Mouse (Mus musculus): ENCODE results near the gene Tada2a. TPM values are rescaled to one million over a fixed set of nuclear protein-coding genes. Genes with fewer than 3 reads are reported as not detected.

Tada2a gene
- polyA plus RNA-seq, 1 experiment = 46.6 TPM

DNA sequence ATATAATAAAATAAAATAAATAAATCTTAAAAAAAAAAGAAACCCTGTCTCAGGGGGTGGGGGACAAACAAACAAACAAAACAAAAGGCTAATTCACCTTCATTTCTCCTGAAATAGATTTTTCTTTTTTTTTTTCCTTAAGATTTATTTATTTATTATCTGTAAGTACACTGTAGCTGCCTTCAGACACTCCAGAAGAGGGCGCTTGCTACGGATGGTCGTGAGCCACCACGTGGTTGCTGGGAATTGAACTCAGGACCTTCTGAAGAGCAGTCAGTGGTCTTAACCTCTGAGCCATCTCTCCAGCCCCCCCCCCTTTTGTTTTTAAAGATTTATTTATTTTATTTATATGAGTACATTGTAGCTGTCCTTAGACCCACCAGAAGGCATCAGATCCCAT is 1.4 kb downstream of the Tada2a start:
- Histone ChIP-seq H3K27ac (ENCODE audit: insufficient read depth, low read length) (no peak overlapping the region), H3K4me3 (replicated peaks; ENCODE audit: insufficient read depth, low read depth, low read length) (no peak overlapping the region), H3K27me3 (ENCODE audit: control insufficient read depth, insufficient read depth, low read length) (no peaks in the 10 kb centered on the region), H3K4me1 (ENCODE audit: control insufficient read depth, insufficient read depth, low read length) (no peaks in the 10 kb centered on the region; the same call in 1 of the 2 replicates)
- TF ChIP-seq POLR2A (IDR thresholded peaks at IDR 0.05; ENCODE audit: borderline replicate concordance, insufficient read depth, low read length) = no peak
- no peak for TF ChIP-seq CTCF (IDR thresholded peaks at IDR 0.05; ENCODE audit: borderline replicate concordance, insufficient read depth, low read depth, low read length)
- peak in 1 of 2 experiments; percentile 21 for DNase-seq
- 74% methylated on average over 4 of the region's 4 CpGs for WGBS

DNA sequence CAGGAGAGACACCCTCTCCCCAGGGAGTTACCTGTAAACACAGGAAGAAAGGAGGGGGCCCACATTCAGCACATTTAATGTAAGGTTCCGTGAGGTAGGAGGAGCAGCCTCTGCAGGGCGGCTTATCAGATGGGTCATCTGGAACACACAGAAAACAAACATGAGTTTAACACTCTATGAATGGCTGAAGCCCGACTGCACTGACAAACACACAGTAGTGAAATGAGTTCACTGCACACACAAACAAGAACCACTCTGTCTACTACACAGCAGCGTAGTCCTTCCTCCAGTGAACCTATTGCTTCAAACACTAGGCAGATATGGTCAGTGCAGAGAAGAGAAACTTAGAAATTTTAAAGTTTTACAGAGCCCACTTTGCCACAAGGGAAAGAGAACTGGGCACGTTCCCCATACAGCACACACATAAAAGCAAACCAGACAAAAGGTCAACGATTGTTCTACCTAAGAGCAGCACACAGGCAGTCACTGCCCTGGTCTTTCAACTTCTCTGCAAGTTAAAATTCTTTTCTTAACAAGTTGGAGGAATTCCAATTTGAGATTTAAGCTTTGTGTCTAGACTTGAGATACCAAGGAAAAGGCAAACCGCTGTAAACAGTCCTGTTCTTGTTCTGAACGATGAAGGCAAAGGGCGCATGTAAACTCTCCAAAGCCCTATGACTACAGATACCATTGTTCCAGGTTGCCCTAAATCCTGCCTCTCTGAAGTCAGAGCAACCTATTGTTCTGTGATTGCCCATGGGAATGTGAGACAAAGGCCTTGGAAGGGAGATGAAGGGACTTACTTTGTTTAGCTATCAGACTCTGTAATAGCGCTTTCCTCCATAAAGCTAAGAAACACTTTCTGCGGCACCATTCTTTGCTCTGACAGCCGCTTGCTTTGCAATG is 8.1 kb downstream of the Tada2a start:
- no peak overlapping the region for H3K27ac ChIP-seq (ENCODE audit: insufficient read depth, low read length)
- 88% methylated on average over 12 of the region's 12 CpGs for WGBS
- no peak overlapping the region for H3K4me3 ChIP-seq (replicated peaks; ENCODE audit: insufficient read depth, low read depth, low read length)
- no peaks in the 10 kb centered on the region for H3K27me3 ChIP-seq (ENCODE audit: control insufficient read depth, insufficient read depth, low read length)
- no peak for DNase-seq
- no peak for TF ChIP-seq CTCF (IDR thresholded peaks at IDR 0.05; ENCODE audit: borderline replicate concordance, insufficient read depth, low read depth, low read length)
- no peak for TF ChIP-seq POLR2A (IDR thresholded peaks at IDR 0.05; ENCODE audit: borderline replicate concordance, insufficient read depth, low read length)
- H3K4me1 ChIP-seq (ENCODE audit: control insufficient read depth, insufficient read depth, low read length) = no peaks in the 10 kb centered on the region

DNA sequence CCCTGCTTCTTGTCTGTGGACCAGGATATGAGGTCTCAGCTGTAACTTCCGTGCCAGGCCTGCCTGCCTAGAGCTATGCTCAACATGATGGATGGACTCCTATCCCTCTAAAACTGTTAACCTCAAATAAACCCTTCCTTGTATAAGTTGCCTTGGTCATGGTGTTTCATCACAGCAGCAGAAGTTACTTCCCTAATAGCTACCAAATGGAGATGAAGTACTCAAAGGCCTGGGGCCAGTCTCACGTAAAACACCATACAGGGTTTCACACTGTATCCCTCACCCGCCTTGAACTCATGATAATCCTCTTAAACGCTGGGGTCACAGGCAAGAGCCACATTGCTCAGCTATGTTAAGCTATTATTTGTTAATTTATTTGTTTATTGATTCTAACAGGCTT is 12.0 kb downstream of the Tada2a start:
- Histone ChIP-seq H3K4me3 (replicated peaks; ENCODE audit: insufficient read depth, low read depth, low read length) (no peak overlapping the region), H3K4me1 (ENCODE audit: control insufficient read depth, insufficient read depth, low read length) (no peaks in the 10 kb centered on the region), H3K27me3 (ENCODE audit: control insufficient read depth, insufficient read depth, low read length) (no peaks in the 10 kb centered on the region), H3K27ac (ENCODE audit: insufficient read depth, low read length) (no peak overlapping the region)
- TF ChIP-seq POLR2A (IDR thresholded peaks at IDR 0.05; ENCODE audit: borderline replicate concordance, insufficient read depth, low read length) = no peak
- no peak for TF ChIP-seq CTCF (IDR thresholded peaks at IDR 0.05; ENCODE audit: borderline replicate concordance, insufficient read depth, low read depth, low read length)
- DNase-seq = no peak
- WGBS = 92% methylated on average over 4 of the region's 4 CpGs

DNA sequence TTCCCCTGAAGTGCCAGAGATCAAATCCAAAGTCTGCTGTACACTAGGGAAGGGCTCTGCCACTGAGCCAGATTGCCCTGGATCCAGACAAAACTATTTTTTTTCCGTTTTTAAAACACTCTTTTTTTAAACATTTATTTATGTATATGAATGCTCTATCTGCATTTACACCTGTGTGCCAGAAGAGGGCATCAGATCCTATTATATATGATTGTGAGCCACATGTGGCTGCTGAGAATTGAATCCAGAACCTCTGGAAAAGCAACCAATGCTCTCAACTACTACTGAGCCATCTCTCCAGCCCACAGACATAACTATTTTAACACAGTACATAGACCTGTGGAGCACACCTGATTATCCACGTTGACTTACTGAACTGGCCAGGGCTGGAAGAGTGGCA is 13.2 kb downstream of the Tada2a start:
- no peak for DNase-seq
- no peaks in the 10 kb centered on the region for H3K27me3 ChIP-seq (ENCODE audit: control insufficient read depth, insufficient read depth, low read length)
- no peaks in the 10 kb centered on the region for H3K4me1 ChIP-seq (ENCODE audit: control insufficient read depth, insufficient read depth, low read length)
- TF ChIP-seq POLR2A (IDR thresholded peaks at IDR 0.05; ENCODE audit: borderline replicate concordance, insufficient read depth, low read length) (no peak), CTCF (IDR thresholded peaks at IDR 0.05; ENCODE audit: borderline replicate concordance, insufficient read depth, low read depth, low read length) (no peak)
- WGBS = 55% methylated on average over 2 of the region's 2 CpGs
- no peak overlapping the region for H3K27ac ChIP-seq (ENCODE audit: insufficient read depth, low read length)
- H3K4me3 ChIP-seq (replicated peaks; ENCODE audit: insufficient read depth, low read depth, low read length) = no peak overlapping the region

GRCm38 (mm10) chr11:84115646-84116045 is 13.8 kb downstream of the Tada2a start:
- H3K4me1 ChIP-seq (ENCODE audit: control insufficient read depth, insufficient read depth, low read length) = no peaks in the 10 kb centered on the region
- DNase-seq = peak; percentile 20 to 27

DNA sequence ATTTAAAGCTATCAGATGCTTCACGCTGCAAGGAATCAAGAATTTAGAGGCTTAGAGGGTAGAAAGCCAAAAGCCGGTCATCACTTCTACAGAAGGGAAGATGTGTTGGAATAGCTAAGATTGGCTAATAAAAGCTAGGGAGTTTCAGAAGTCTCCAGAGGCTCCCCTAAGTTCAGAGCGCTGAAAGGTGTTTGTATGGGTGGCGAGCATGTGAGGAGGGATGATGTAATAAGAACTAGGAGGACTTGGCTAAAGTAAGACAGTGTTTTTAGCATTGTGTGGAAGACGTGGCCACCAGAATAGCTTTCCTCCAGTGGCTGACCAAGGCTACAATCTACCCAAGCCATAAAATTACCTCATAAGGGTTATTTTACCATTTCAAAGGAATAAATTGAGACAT is 15.8 kb downstream of the Tada2a start:
- 91% methylated on average over 5 of the region's 5 CpGs for WGBS
- H3K4me3 ChIP-seq (replicated peaks; ENCODE audit: insufficient read depth, low read depth, low read length) = no peak overlapping the region
- no peaks in the 10 kb centered on the region for H3K27me3 ChIP-seq (ENCODE audit: control insufficient read depth, insufficient read depth, low read length)
- no peak overlapping the region for H3K27ac ChIP-seq (ENCODE audit: insufficient read depth, low read length)
- no peaks in the 10 kb centered on the region for H3K4me1 ChIP-seq (ENCODE audit: control insufficient read depth, insufficient read depth, low read length)
- TF ChIP-seq CTCF (IDR thresholded peaks at IDR 0.05; ENCODE audit: borderline replicate concordance, insufficient read depth, low read depth, low read length) = no peak
- no peak for TF ChIP-seq POLR2A (IDR thresholded peaks at IDR 0.05; ENCODE audit: borderline replicate concordance, insufficient read depth, low read length)
- no peak for DNase-seq

More at GRCm38 (mm10) chr11:84115646-84116045, 13.8 kb downstream of the Tada2a start:
- no peaks in the 10 kb centered on the region for H3K27me3 ChIP-seq (ENCODE audit: control insufficient read depth, insufficient read depth, low read length)
- H3K27ac ChIP-seq (ENCODE audit: insufficient read depth, low read length) = no peak overlapping the region
- WGBS = 26% methylated on average over 9 of the region's 9 CpGs
- TF ChIP-seq CTCF (IDR thresholded peaks at IDR 0.05; ENCODE audit: borderline replicate concordance, insufficient read depth, low read depth, low read length) (no peak), POLR2A (IDR thresholded peaks at IDR 0.05; ENCODE audit: borderline replicate concordance, insufficient read depth, low read length) (no peak)
- H3K4me3 ChIP-seq (replicated peaks; ENCODE audit: insufficient read depth, low read depth, low read length) = no peak overlapping the region

- Histone ChIP-seq H3K4me3 (replicated peaks; ENCODE audit: insufficient read depth, low read depth, low read length) (no peak overlapping the region), H3K27ac (ENCODE audit: insufficient read depth, low read length) (no peak overlapping the region), H3K4me1 (ENCODE audit: control insufficient read depth, insufficient read depth, low read length) (no peaks in the 10 kb centered on the region), H3K27me3 (ENCODE audit: control insufficient read depth, insufficient read depth, low read length) (no peaks in the 10 kb centered on the region)
- TF ChIP-seq CTCF (IDR thresholded peaks at IDR 0.05; ENCODE audit: borderline replicate concordance, insufficient read depth, low read depth, low read length) (no peak), POLR2A (IDR thresholded peaks at IDR 0.05; ENCODE audit: borderline replicate concordance, insufficient read depth, low read length) (no peak)
- DNase-seq = no peak
- 68% methylated on average over 2 of the region's 2 CpGs for WGBS
Measured at GRCm38 (mm10) chr11:84107137-84107536, 22.3 kb downstream of the Tada2a start.

- no peak overlapping the region for H3K27ac ChIP-seq (ENCODE audit: insufficient read depth, low read length)
- DNase-seq = no peak
- TF ChIP-seq CTCF (IDR thresholded peaks at IDR 0.05; ENCODE audit: borderline replicate concordance, insufficient read depth, low read depth, low read length) (no peak), POLR2A (IDR thresholded peaks at IDR 0.05; ENCODE audit: borderline replicate concordance, insufficient read depth, low read length) (no peak)
- WGBS = 84% methylated on average over 6 of the region's 6 CpGs
- no peaks in the 10 kb centered on the region for H3K27me3 ChIP-seq (ENCODE audit: control insufficient read depth, insufficient read depth, low read length)
- H3K4me3 ChIP-seq (replicated peaks; ENCODE audit: insufficient read depth, low read depth, low read length) = no peak overlapping the region
- H3K4me1 ChIP-seq (ENCODE audit: control insufficient read depth, insufficient read depth, low read length) = no peaks in the 10 kb centered on the region
Measured at GRCm38 (mm10) chr11:84104036-84104435, 25.4 kb downstream of the Tada2a start.

All from cerebellum, adult 2 months (tissue).